Mouse (Mus musculus): ENCODE data around the gene Sh3bp4. TPM values are rescaled to one million over a fixed set of nuclear protein-coding genes. Genes with fewer than 3 reads are reported as not detected.

The Sh3bp4 gene
- polyA plus RNA-seq, 1 experiment from 2014 or later: 35.3 TPM

- no peaks in the 10 kb centered on the region for H3K36me3 ChIP-seq
- no peaks in the 10 kb centered on the region for H3K4me1 ChIP-seq
- 0 out of 2 replicates have a peak, but pooled peaks cover 4% of the 10 kb centered on the region for H3K9me3 ChIP-seq
- H3K9ac ChIP-seq: no peak overlapping the region
- H3K27me3 ChIP-seq (replicated peaks): no peaks in the 10 kb centered on the region
- 66% methylated on average over 2 of the region's 2 CpGs for WGBS
- H3K4me3 ChIP-seq: no peak overlapping the region
- ATAC-seq (ENCODE audit: low FRiP score, low read depth): no peak
- H3K4me2 ChIP-seq (replicated peaks): no peak overlapping the region
- H3K27ac ChIP-seq: no peak overlapping the region
Observed at GRCm38 (mm10) chr1:89175355-89175754, 105.1 kb downstream of the Sh3bp4 start.

GRCm38 (mm10) chr1:89183261-89183831 lies 113.1 kb downstream of the Sh3bp4 start:
- 14% methylated on average over 9 of the region's 9 CpGs for WGBS
- no peaks in the 10 kb centered on the region for H3K36me3 ChIP-seq
- no peaks in the 10 kb centered on the region for H3K9me3 ChIP-seq
- 0 out of 2 replicates have a peak overlapping the region, but pooled peaks have one; percentile 30 for H3K4me2 ChIP-seq (replicated peaks)
- no peak overlapping the region for H3K9ac ChIP-seq
- H3K27me3 ChIP-seq (replicated peaks): no peaks in the 10 kb centered on the region
- no peak overlapping the region for H3K4me3 ChIP-seq
- 0 out of 2 replicates have a peak, but pooled peaks have one; percentile 25 for ATAC-seq (ENCODE audit: low FRiP score, low read depth)
- peaks cover 11% of the 10 kb centered on the region for H3K4me1 ChIP-seq
- H3K27ac ChIP-seq: no peak overlapping the region

DNA sequence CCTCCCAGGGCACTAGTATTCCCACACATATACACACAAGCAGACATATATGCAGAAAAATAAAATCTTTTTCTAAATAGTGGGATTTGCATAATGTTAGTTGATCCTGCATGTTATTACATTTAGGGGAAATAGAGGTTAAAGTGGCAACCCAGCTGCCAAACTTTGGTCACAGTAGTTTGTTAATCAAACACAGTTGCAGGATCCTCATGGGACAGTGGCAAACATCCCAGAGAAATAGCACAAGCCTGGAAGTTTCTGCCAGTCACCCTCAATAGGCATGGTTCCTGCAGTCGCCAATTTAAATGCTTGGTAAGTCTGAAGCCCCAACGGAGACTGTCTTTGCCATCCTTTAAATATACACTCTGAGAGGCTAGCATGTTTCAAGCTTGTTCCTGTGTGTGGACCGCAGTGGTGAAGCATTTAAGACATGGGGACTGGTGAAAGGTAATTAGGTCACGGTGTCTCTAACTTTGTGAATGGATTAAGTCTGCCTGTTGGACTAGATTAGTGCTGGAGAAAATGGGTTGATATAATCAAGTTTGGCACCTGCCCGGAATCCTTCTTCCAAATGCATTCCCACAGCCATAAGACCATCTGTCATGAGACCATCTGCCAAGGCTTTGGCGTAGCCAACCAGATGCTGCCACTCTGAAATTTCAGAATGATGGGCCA lies 114.0 kb downstream of the Sh3bp4 start:
- H3K36me3 ChIP-seq: no peaks in the 10 kb centered on the region
- no peak overlapping the region for H3K4me2 ChIP-seq (replicated peaks)
- H3K9ac ChIP-seq: no peak overlapping the region
- 77% methylated on average over 6 of the region's 6 CpGs for WGBS
- H3K4me1 ChIP-seq: peaks cover 11% of the 10 kb centered on the region
- H3K27me3 ChIP-seq (replicated peaks): no peaks in the 10 kb centered on the region
- no peak overlapping the region for H3K4me3 ChIP-seq
- no peaks in the 10 kb centered on the region for H3K9me3 ChIP-seq
- no peak overlapping the region for H3K27ac ChIP-seq
- ATAC-seq (ENCODE audit: low FRiP score, low read depth): no peak

DNA sequence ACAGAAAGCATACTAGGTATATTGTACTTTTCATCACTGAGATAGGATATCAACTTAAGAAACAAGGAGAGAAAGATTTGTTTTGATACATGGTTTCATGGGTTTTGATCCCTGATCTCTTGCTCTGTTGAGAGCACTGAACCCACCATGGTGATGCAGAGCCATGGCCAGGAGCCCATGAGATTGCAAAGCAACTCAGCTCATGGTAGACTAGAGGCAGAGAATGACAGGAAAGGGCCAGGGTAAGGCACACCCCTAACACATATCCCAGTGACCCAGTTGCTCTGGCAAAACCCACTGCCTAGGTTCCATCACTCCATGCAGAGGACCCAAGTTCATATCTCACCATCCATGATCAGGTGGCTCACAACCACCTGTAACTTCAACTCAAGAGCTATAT lies 114.6 kb downstream of the Sh3bp4 start:
- Histone ChIP-seq H3K4me2 (replicated peaks) (no peak overlapping the region), H3K4me1 (peaks cover 11% of the 10 kb centered on the region), H3K36me3 (no peaks in the 10 kb centered on the region), H3K27ac (no peak overlapping the region), H3K9ac (no peak overlapping the region), H3K9me3 (no peaks in the 10 kb centered on the region), H3K4me3 (no peak overlapping the region), H3K27me3 (replicated peaks) (no peaks in the 10 kb centered on the region)
- no peak for ATAC-seq (ENCODE audit: low FRiP score, low read depth)

DNA sequence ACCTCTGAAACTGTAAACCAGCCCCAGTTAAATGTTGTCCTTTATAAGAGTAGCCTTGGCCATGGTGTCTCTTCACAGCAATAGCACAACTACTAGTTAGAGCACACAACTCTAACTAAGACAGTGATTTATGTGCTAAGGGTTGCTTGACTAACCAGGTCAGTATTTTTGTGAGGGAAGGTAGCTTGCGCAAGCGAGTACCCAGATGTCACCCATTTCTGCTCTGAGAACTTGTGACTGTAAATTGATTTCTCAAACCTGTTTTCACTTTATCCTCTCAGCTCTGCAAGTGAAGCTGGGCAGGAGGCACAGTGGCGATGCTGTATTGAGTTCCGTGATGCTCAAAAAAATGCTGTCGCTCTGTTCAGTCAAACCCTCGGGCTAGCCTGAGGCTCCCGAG lies 117.2 kb downstream of the Sh3bp4 start:
- no peak overlapping the region for H3K27ac ChIP-seq
- H3K9ac ChIP-seq: no peak overlapping the region
- no peak overlapping the region for H3K4me3 ChIP-seq
- H3K9me3 ChIP-seq: no peaks in the 10 kb centered on the region
- H3K27me3 ChIP-seq (replicated peaks): no peaks in the 10 kb centered on the region
- H3K4me2 ChIP-seq (replicated peaks): no peak overlapping the region
- ATAC-seq (ENCODE audit: low FRiP score, low read depth): no peak
- H3K36me3 ChIP-seq: no peaks in the 10 kb centered on the region
- 91% methylated on average over 7 of the region's 7 CpGs for WGBS
- H3K4me1 ChIP-seq: peaks cover 11% of the 10 kb centered on the region

- H3K27ac ChIP-seq: no peak overlapping the region
- no peaks in the 10 kb centered on the region for H3K9me3 ChIP-seq
- WGBS: 56% methylated on average over 4 of the region's 4 CpGs
- no peaks in the 10 kb centered on the region for H3K27me3 ChIP-seq (replicated peaks)
- H3K4me3 ChIP-seq: no peak overlapping the region
- no peaks in the 10 kb centered on the region for H3K36me3 ChIP-seq
- no peak overlapping the region for H3K4me2 ChIP-seq (replicated peaks)
- H3K4me1 ChIP-seq: peaks cover 9% of the 10 kb centered on the region
- H3K9ac ChIP-seq: no peak overlapping the region
- ATAC-seq (ENCODE audit: low FRiP score, low read depth): no peak
Observed at GRCm38 (mm10) chr1:89188091-89188490, 117.9 kb downstream of the Sh3bp4 start.

DNA sequence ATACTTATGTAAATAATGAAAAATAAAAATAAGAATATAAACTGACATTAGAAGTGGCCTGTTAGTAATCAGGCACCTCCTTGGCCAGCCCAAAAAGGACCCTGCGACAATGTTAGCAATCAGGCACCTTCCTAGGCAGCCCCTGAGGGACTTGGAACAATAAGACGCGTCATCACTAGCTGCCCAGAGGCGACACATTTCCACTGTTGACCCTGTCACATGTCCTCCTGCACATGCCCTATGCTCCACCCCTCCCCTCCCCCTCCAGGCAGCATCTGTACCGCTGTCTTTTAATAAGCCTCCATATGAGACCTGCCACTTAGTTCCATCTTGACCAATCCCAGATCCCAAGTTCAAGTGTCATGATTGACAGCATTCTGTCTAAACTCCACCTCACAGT lies 119.0 kb downstream of the Sh3bp4 start:
- H3K27ac ChIP-seq: no peak overlapping the region
- WGBS: 59% methylated on average over 5 of the region's 5 CpGs

DNA sequence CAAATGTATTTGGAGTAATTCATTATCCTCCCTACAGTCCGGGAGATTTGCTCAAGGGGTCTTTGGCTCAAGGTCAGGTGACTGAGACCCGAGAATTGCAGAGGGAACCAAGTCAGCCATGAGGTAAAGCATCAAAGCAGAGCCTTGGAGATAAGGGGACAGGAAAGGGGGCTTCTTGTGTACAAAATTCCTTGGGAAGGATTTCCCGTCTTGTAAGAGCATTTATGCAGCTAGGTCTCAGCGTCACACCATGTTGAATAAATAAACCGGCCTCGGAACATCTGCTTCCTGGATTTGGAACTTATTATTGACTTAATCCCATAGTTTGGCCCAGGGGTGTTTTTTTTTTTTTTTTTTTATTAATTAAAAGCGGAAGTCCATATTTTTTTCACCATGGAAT lies 120.4 kb downstream of the Sh3bp4 start:
- no peak overlapping the region for H3K9ac ChIP-seq
- 67% methylated on average over 7 of the region's 7 CpGs for WGBS
- no peaks in the 10 kb centered on the region for H3K27me3 ChIP-seq (replicated peaks)
- no peak overlapping the region for H3K4me3 ChIP-seq
- no peaks in the 10 kb centered on the region for H3K4me1 ChIP-seq
- no peak overlapping the region for H3K27ac ChIP-seq
- no peaks in the 10 kb centered on the region for H3K9me3 ChIP-seq
- no peak overlapping the region for H3K4me2 ChIP-seq (replicated peaks)
- no peaks in the 10 kb centered on the region for H3K36me3 ChIP-seq
- ATAC-seq (ENCODE audit: low FRiP score, low read depth): no peak

More for the DNA sequence above, 119.0 kb downstream of the Sh3bp4 start:
- Histone ChIP-seq H3K4me2 (replicated peaks) (no peak overlapping the region), H3K36me3 (no peaks in the 10 kb centered on the region), H3K27me3 (replicated peaks) (no peaks in the 10 kb centered on the region), H3K4me3 (no peak overlapping the region), H3K9me3 (no peaks in the 10 kb centered on the region), H3K4me1 (no peaks in the 10 kb centered on the region), H3K9ac (no peak overlapping the region)
- no peak for ATAC-seq (ENCODE audit: low FRiP score, low read depth)

GRCm38 (mm10) chr1:89191127-89191740 lies 121.0 kb downstream of the Sh3bp4 start:
- Histone ChIP-seq H3K9me3 (no peaks in the 10 kb centered on the region), H3K4me2 (replicated peaks) (no peak overlapping the region), H3K27ac (no peak overlapping the region), H3K36me3 (no peaks in the 10 kb centered on the region), H3K9ac (no peak overlapping the region), H3K4me1 (no peaks in the 10 kb centered on the region), H3K27me3 (replicated peaks) (no peaks in the 10 kb centered on the region), H3K4me3 (no peak overlapping the region)
- no peak for ATAC-seq (ENCODE audit: low FRiP score, low read depth)
- WGBS: 20% methylated on average over 11 of the region's 11 CpGs

- H3K9ac ChIP-seq: no peak overlapping the region
- no peak overlapping the region for H3K4me2 ChIP-seq (replicated peaks)
- no peak for ATAC-seq (ENCODE audit: low FRiP score, low read depth)
- H3K4me1 ChIP-seq: no peaks in the 10 kb centered on the region
- 71% methylated on average over 11 of the region's 11 CpGs for WGBS
- H3K9me3 ChIP-seq: no peaks in the 10 kb centered on the region
- H3K27me3 ChIP-seq (replicated peaks): no peaks in the 10 kb centered on the region
- no peak overlapping the region for H3K4me3 ChIP-seq
- no peaks in the 10 kb centered on the region for H3K36me3 ChIP-seq
- H3K27ac ChIP-seq: no peak overlapping the region
Observed at GRCm38 (mm10) chr1:89192536-89193220, 122.5 kb downstream of the Sh3bp4 start.

DNA sequence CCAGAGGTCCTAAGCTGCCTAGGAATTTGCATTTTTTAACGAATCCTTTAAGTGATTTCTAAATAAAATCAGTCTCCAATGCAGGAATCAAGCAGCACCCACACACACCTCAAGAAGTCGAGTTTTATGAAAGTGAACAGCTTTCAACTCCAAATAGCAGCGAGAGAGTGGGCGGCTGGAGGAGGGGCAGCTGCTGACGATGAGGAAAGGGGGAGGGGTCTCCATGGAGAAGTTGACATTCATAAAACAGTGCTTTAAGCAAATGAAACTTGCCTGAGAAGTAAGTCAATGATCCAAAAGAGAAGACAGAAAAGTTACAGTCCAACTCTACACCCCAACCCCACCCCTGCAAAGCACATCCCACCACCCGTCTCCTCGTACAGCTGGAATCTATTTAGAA lies 123.4 kb downstream of the Sh3bp4 start:
- no peak overlapping the region for H3K4me2 ChIP-seq (replicated peaks)
- no peak for ATAC-seq (ENCODE audit: low FRiP score, low read depth)
- H3K9ac ChIP-seq: no peak overlapping the region
- no peak overlapping the region for H3K4me3 ChIP-seq
- no peaks in the 10 kb centered on the region for H3K4me1 ChIP-seq
- no peak overlapping the region for H3K27ac ChIP-seq
- 76% methylated on average over 7 of the region's 7 CpGs for WGBS
- H3K27me3 ChIP-seq (replicated peaks): no peaks in the 10 kb centered on the region
- no peaks in the 10 kb centered on the region for H3K36me3 ChIP-seq
- no peaks in the 10 kb centered on the region for H3K9me3 ChIP-seq

Data from neural tube, embryonic 12.5 days (tissue).